Mouse (Mus musculus) central nervous system, embryonic 18 days (tissue): ENCODE results near the gene Gm14412. TPM values are rescaled to one million over a fixed set of nuclear protein-coding genes. Genes with fewer than 3 reads are reported as not detected.

Experiments
- polyA plus RNA-seq: library from polyadenylated mRNA; depleted of rRNA; stranded (reverse); fragments of >200 nt; gene quantifications from 2 replicates; pipeline ENCODE4 v1.2.3, GENCODE M21; 2012; rRNA removed

Gm14412 gene
- 0.38 and 0.63 TPM in 2 replicates for polyA plus RNA-seq

DNA sequence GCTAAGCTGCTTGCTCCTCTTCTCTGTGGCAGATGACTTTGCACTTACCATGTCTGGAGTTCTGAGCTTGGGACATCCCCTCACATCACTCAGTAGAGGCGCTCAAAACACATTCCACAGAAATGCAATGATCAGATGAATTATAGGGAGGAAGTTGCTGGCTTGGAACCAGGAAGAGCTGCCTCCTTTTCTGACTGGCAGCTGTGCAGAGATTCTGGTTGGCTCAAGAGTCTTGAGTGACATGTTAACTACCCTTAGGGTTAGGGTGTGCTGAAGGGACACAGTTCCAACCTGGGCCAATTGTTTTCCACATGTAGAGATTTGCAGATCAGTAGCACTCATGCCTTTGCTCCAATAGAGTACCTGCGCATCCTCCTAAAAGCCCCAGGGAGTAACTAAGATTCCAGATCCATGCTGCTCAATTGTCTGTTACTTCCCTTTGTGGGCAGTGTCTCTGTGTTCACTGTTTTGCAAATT lies at the start of gene Gm14412:
Gene Gm14412 (minus strand): TSS at position 51 of the 477 bp plus-strand sequence.

GRCm38 (mm10) chr2:177266936-177267335 lies 57.2 kb downstream of the Gm14412 start, which contains the start of gene Gm14409:
TSS of gene Gm14409 (minus strand) at chr2:177267036.

Other genes with a start within 250 kb of the Gm14412 start
- not detected in 2 replicates for gene Gm14401, start 250.0 kb downstream of the Gm14412 start, polyA plus RNA-seq
- 34.1 and 38.0 TPM in 2 replicates for gene Gm14410, start 117.9 kb downstream of the Gm14412 start, polyA plus RNA-seq
- gene Gm14409, start 57.3 kb downstream of the Gm14412 start, polyA plus RNA-seq, result not detected in 2 replicates
- gene Gm14418, start 74.0 kb upstream of the Gm14412 start, polyA plus RNA-seq, result 6.8 and 7.3 TPM in 2 replicates
- gene Zfp970, start 140.4 kb upstream of the Gm14412 start, polyA plus RNA-seq, result 7.3 and 9.8 TPM in 2 replicates
- gene Gm14403, start 173.9 kb upstream of the Gm14412 start, polyA plus RNA-seq, result 2.7 and 3.1 TPM in 2 replicates